Mouse (Mus musculus) left cerebral cortex, postnatal 10 days (tissue): ENCODE results near the gene Nap1l1. TPM values are rescaled to one million over a fixed set of nuclear protein-coding genes. Genes with fewer than 3 reads are reported as not detected.
"Not testable (repeated sequence)": the region's sequence is repeated elsewhere in the genome, so short reads cannot be mapped to it uniquely, and the experiment has no call there.

ENCODE experiments used
- DNase-seq, 2 experiments: peaks; one replicate each; pipeline ENCODE4 v3.0.0; 2021 to 2022; ENCODE audit warnings: low spot score in 2 of 2, mixed read lengths in 1 of 2; ENCODE audit errors: extremely low spot score in 1 of 2
- intact Hi-C: fragments of 180-260 bp; cut with DNase I; formaldehyde crosslinking; loops from one replicate; pipeline ENCODE4 v1.15.1; 2025
- total RNA-seq, 2 experiments: library from RNA; stranded (reverse); gene quantifications; 2 replicates each; pipeline ENCODE4 v1.2.3; 2021

The Nap1l1 gene
- total RNA-seq, 2 experiments from 2014 or later = 237 to 241 TPM

GRCm38 (mm10) chr10:111473511-111474371, 718 bp downstream of the Nap1l1 start:
- intact Hi-C loops = loop anchor here (5.0 kb wide), 1 partner anchor 176 kb away; the partner anchor contains the start of gene Bbs10
- DNase-seq = peak; percentile 14 to 72

- intact Hi-C loops = no loop called here
- no peak for DNase-seq
These were observed 3.3 kb downstream of the Nap1l1 start for GRCm38 (mm10) chr10:111476301-111476700.

GRCm38 (mm10) chr10:111476989-111477510, 4.0 kb downstream of the Nap1l1 start:
- DNase-seq = no peak
- intact Hi-C loops = no loop called here

GRCm38 (mm10) chr10:111479599-111479998, 6.6 kb downstream of the Nap1l1 start:
- intact Hi-C loops = no loop called here

GRCm38 (mm10) chr10:111482654-111483053, 9.6 kb downstream of the Nap1l1 start:
- DNase-seq = no peak
- intact Hi-C loops = no loop called here

More at GRCm38 (mm10) chr10:111479599-111479998, 6.6 kb downstream of the Nap1l1 start:
- DNase-seq = no peak

- intact Hi-C loops = no loop called here
- DNase-seq = no peak
These were observed 11.1 kb downstream of the Nap1l1 start for GRCm38 (mm10) chr10:111484079-111484478.

GRCm38 (mm10) chr10:111488793-111489192, 15.8 kb downstream of the Nap1l1 start:
- intact Hi-C loops = no loop called here
- no peak for DNase-seq

GRCm38 (mm10) chr10:111490079-111490478, 17.1 kb downstream of the Nap1l1 start:
- intact Hi-C loops, DNase-seq: not testable (repeated sequence)

- intact Hi-C loops = no loop called here
- no peak for DNase-seq
These were observed 22.9 kb downstream of the Nap1l1 start for GRCm38 (mm10) chr10:111495888-111496287.

GRCm38 (mm10) chr10:111499892-111500291, 26.9 kb downstream of the Nap1l1 start:
- DNase-seq = no peak
- intact Hi-C loops = no loop called here

GRCm38 (mm10) chr10:111503071-111503470, 30.0 kb downstream of the Nap1l1 start:
- intact Hi-C loops = loop anchor here (1.0 kb wide), 1 partner anchor 454 kb away; no protein-coding TSS in a partner anchor
- DNase-seq = peak; percentile 72 to 73

GRCm38 (mm10) chr10:111503716-111504115, 30.7 kb downstream of the Nap1l1 start:
- intact Hi-C loops = loop anchor here (1.0 kb wide), 1 partner anchor 454 kb away; no protein-coding TSS in a partner anchor
- DNase-seq = no peak

GRCm38 (mm10) chr10:111504606-111505005, 31.6 kb downstream of the Nap1l1 start:
- DNase-seq = no peak
- intact Hi-C loops = loop anchor here (5.0 kb wide), 2 partner anchors 63 to 153 kb away; no protein-coding TSS in a partner anchor

- intact Hi-C loops = loop anchor here (5.0 kb wide), 2 partner anchors 62 to 152 kb away; no protein-coding TSS in a partner anchor
- DNase-seq = no peak
These were observed 32.4 kb downstream of the Nap1l1 start for GRCm38 (mm10) chr10:111505406-111505805.

- intact Hi-C loops = loop anchor here (5.0 kb wide), 2 partner anchors 61 to 151 kb away; no protein-coding TSS in a partner anchor
- peak; percentile 90 to 97 for DNase-seq
These were observed 33.3 kb downstream of the Nap1l1 start, which contains the start of gene Phlda1 for GRCm38 (mm10) chr10:111506101-111506925. Phlda1 (plus strand) TSS chr10:111506286.

- intact Hi-C loops = loop anchor here (1.0 to 5.0 kb wide), 3 partner anchors 60 to 418 kb away; no protein-coding TSS in a partner anchor
- DNase-seq = no peak
These were observed 34.0 kb downstream of the Nap1l1 start for GRCm38 (mm10) chr10:111506926-111507459.

GRCm38 (mm10) chr10:111507460-111508211, 34.6 kb downstream of the Nap1l1 start:
- peak; percentile 37 to 74 for DNase-seq
- intact Hi-C loops = loop anchor here (1.0 to 5.0 kb wide), 3 partner anchors 60 to 418 kb away; no protein-coding TSS in a partner anchor
